Mouse (Mus musculus): ENCODE measurements around the gene Prr13. TPM values are rescaled to one million over a fixed set of nuclear protein-coding genes. Genes with fewer than 3 reads are reported as not detected.

The Prr13 gene
- 1,000 to 10,000 TPM; 1,157 to 1,321 TPM for polyA plus RNA-seq (2017; shearing (Covaris generic))

DNA sequence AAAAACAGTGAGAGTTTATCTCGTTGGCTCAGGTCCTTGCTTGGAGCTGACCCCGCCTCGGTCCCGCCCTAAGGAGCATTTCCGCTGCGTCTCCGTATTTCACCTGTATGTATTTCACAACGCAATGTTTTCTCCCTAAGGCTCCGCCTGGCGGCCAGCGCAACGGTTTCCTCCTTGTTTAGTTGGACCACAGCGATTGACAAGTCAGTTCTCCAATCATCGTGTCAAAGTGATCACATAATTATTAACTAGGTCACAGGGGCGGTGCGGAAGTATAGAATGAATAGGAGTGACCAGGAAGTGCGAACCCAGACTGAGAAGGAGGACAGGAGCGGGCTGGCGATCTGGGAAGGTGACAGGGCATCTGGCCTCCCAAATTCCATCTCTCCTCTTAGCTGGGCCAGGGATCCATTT lies at the start of gene Prr13:
Gene Prr13 (plus strand): TSS at position 125 of the 414 bp plus-strand sequence.
- ATAC-seq, result peak; percentile 93

DNA sequence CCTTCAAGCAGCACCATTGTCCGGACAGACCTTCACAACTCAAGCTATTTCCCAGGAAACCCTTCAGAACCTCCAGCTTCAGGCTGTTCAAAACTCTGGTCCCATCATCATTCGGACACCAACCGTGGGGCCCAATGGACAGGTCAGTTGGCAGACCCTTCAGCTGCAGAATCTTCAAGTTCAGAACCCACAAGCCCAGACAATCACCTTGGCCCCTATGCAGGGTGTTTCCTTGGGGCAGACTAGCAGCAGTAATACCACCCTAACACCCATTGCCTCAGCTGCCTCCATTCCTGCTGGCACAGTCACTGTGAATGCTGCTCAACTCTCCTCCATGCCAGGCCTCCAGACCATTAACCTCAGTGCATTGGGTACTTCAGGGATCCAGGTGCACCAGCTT lies 49.5 kb upstream of the Prr13 start:
- ATAC-seq, result no peak

DNA sequence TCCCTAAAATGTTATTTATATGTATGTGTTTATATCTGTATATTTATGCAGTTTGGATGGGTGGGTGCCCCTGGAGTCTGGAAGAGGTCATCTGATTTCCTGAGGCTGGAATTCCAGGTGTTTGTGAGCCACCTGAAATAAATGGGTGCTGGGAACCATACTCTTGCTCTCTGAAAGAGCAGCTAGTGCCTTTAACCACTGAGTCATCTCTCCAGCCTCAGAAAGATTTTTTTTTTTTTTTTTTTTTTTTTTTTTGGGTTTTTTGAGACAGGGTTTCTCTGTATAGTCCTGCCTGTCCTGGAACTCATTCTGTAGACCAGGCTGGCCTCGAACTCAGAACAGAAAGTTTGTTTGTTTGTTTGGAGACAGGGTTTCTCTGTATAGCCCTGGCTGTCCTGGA lies 47.8 kb upstream of the Prr13 start:
- ATAC-seq, result no peak

DNA sequence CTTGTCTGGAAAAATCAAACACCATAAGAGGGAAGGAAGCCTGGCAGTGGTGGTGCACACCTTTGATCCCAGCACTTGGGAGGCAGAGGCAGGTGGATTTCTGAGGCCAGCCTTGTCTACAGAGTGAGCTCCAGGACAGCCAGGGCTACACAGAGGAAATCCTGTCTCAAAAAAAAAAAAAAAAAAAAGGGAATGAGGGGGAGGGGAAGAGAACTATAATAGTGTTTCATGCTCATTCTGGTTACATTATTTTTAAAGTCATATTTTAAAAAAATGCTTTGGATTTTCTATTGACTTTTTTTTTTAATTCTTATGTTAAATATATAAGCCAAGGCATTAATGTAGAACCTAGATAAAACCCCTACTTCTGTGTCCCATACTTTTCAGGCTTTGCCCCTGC lies 45.1 kb upstream of the Prr13 start:
- no peak for ATAC-seq

DNA sequence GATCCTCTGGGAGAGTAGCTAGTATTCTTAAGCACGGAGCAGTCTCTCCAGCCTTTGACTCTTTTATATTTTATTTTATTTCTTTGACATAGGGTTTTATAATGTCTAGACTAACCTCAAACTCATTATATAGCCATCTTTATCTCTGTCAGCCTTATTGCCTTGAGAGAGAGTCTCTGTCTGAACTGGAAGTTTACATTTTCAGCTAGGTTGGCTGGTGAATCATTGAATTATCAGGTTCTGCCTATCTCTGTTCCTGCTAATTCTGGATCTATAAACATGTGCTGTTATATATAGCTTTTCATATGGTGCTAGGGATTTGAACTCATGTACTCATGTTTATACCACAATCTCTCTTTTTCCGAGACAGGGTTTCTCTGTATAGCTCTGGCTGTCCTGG lies 41.3 kb upstream of the Prr13 start:
- no peak for ATAC-seq

DNA sequence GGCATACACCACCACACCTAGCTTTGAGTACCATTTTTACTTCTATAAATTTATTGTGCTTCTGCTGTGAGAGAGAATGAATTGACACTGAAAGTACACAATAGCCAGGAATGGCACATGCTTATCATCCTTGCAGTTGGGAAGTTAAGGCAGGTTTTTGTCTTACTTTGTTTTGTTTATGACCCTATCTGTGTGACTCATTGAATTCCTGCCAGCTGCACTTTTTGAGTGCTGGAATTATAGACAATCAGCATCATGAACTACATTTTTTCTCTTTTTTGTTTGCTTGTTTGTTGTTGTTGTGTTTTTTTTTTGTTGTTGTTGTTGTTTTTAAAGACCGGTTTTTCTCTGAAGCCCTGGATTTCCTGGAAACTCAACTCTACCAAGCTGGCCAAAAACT lies 37.8 kb upstream of the Prr13 start:
- ATAC-seq, result no peak

DNA sequence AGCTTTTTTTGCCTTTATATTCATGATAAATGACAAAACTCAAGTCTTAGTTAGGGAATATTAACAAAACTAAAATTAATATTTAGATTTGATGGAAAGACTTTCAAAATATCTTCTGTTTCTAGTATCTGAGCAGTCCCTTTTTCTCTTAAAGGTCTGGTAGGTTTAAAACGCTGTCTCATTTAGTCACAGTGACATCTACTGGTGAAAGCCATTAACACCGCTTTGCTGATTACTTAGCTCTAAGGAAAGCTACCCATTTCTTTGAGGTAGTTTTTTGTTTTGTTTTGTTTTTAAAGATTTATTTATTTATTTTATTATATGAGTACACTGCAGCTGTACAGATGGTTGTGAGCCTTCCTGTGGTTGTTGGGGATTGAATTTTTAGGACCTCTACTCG lies 37.4 kb upstream of the Prr13 start:
- ATAC-seq, result peak; percentile 65

DNA sequence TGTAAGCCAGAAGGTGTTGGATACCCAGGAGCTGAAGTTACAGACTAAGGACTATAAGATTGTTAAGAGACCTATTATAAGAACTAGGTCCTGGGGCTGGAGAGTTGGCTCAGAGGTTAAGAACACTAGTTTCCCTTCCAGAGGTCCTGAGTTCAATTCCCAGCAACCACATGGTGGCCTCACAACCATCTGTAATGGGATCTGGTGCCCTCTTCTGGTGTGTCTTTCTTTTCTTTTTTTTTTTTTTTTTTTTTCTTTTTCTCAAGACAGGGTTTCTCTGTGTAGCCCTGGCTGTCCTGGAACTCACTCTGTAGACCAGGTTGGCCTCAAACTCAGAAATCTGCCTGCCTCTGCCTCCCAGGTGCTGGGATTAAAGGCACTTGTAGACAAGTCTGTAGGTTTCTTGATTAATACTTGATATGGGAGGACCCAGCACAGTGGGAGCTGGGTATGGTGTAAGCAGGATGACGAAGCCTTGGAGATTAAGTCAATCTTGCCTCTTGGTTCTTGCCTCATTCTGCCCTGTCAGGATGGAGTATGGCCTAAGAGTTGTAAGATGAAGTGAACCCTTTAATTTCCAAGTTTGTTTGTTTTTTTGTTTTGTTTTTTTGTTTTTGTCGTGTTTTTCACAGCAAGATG lies 35.1 kb upstream of the Prr13 start:
- ATAC-seq, result no peak

DNA sequence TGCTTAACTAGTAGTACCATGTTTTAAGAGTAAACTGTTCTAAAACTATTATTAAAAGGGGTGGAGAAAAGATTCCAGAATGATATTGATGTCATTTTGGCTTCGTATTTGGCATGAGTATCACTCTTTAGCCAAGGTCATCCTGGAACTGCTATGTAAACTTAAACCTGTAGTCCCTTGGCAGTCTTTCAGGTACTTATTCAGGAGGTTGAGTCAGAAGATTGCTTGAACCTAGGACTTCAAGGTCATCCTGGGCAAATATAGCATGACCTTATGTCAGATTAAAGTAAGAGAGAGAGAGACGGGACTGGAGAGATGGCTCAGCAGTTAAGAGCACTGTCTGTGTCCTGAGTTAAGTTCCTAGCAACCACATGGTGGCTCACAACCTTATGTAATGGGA lies 34.2 kb upstream of the Prr13 start:
- no peak for ATAC-seq

DNA sequence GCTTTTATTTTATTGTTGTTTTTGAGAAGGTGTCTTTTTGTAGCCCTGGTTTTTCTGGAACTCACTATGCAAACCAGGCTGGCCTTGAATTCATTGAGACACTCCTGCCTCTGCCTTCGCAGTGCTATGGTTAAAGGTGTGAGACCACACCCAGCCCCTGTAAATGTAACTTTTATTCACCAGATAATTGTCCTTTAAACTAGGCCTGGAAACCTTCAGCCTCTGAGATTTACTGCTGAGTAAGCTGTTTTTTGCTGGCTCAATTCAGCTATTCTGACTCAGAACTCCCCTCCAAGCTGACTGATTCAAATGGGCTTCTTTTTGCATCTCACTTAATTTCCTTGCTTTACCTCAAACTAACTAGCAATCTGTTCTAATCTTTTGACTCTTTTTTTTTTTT lies 31.9 kb upstream of the Prr13 start:
- no peak for ATAC-seq

DNA sequence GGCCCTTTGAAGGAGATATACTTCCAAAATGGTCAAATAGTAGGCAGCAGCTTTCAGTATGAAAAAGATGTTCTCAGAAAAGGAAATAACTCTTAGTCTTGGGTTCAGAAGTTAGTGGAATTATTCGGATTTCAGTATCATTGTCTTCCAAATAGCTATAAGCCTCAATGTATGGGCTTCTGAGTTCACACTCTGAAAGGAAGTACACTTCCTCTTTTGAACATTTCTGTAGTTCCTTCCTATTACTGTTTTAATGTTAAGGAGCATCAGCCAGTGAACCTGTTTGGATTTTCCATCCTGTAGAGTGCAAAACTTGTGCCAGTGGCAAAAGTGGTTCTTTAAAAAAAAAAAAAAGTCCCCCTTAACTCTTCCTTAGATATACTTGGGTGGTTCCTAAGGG lies 26.8 kb upstream of the Prr13 start:
- no peak for ATAC-seq

DNA sequence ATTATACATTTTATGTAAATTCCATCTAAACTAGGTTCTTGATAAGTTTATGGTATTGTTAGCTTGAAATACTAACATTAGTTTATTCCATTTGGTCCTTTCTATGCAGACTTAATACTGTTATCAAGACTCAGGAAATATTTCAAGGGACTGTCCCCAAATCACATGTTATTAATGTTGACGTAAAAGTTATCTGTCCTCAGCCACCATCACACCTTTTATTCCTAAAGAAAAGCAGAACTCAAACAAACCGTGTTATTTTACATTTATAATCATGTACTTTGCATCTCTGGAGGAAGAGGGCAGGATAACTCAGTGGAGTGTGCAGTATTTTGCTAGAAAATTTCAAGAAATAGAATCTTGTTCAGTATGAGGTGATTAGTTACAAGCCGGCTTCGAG lies 25.7 kb upstream of the Prr13 start:
- no peak for ATAC-seq

DNA sequence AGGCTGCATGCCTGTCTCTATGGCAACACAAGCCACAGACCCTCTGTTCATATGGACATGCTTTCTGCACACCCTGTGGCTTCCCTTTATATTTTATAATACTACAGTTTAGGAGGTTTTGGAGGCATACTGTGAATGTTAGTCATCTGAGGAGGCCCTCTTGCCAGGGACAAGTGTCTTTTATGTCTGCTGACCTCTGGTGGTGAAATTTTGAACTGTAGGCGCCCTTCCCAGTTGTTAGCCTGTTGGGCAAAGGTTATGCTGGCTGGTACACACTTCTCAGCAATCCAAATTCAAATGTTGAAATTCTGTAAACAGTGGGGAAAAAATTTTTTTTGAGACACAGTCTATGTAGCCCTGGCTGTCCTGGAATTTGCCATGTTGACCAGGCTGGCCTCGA lies 16.3 kb upstream of the Prr13 start:
- ATAC-seq, result no peak

DNA sequence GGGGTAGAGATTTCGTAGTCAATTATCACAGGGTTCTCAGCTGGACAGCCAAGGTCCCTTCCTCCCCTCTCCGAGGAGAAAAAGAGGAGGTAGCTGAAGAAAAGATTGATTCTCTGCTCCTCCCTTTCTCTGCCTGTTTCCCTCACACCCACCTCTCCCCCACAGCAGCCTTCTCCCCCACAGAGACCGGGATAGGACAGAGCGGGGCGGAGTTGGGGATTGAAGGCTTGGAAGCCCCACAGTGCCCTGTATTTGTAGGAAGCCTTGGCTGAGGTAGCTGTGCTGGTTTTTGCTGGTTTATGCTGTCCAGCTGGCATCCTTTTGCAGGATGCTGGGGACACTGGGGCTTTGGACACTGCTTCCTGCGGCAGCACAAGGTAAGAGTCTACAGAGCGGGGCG lies 13.7 kb upstream of the Prr13 start, which contains the start of gene Amhr2:
Gene Amhr2 (plus strand): TSS at position 222 of the 400 bp plus-strand sequence.
- ATAC-seq, result no peak

DNA sequence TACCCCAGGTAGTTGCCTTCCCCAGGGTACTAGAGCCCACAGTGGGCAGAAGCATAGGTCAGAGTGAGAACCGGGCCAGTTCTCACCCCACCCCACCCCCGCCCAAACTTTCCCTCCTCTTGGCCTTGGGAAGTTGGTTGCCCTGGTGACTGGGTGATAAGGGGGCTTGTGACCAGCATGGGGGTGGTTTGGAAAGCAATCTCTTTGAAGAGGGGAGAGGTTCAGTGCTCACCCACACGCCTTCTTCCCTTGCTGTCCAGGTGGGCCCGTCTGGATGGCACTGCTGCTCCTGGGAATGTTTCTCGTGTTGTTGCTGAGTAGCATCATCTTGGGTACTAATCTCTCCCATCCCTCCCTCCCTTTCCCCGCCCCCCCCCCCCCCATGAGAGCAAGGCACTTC lies 12.4 kb upstream of the Prr13 start:
- no peak for ATAC-seq

DNA sequence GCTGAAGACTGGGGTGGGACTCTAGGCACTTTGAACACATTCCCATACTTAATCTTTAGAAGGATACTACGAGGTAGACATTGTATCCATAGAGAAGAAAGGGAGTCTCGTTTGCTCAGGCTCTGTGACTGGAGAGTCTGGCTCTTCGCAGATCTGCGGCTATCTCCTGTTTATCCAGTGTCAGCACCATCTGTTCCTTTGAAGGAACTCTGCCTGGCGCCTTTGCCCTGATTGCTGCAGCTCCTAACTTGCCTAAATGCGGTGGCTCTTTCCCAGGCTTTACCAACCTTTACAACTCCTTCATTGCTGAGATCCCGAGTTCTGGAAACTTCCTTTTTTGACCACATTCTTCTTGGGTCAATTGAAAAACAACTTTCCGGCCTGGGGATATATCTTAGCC lies 9.5 kb upstream of the Prr13 start:
- ATAC-seq, result no peak

DNA sequence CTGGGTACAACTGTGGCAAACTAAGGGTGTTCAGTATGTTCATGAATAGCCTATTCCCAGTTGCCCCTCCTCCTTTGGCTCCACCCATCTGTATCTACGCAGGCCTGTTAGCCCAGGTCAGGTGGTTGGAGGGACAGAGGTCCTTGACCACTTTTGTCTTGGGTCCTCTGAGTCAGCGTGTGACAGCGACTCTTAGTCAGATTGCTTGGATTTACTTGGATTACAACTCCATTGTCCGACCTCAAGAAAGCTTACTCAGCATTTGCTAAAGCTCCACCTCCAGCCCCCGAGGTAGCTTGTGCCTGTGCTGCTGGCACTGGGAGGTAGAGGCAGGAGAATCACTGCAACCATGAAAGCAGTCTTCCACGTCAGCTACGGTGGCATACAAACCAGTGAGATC lies 7.9 kb upstream of the Prr13 start:
- ATAC-seq, result no peak

DNA sequence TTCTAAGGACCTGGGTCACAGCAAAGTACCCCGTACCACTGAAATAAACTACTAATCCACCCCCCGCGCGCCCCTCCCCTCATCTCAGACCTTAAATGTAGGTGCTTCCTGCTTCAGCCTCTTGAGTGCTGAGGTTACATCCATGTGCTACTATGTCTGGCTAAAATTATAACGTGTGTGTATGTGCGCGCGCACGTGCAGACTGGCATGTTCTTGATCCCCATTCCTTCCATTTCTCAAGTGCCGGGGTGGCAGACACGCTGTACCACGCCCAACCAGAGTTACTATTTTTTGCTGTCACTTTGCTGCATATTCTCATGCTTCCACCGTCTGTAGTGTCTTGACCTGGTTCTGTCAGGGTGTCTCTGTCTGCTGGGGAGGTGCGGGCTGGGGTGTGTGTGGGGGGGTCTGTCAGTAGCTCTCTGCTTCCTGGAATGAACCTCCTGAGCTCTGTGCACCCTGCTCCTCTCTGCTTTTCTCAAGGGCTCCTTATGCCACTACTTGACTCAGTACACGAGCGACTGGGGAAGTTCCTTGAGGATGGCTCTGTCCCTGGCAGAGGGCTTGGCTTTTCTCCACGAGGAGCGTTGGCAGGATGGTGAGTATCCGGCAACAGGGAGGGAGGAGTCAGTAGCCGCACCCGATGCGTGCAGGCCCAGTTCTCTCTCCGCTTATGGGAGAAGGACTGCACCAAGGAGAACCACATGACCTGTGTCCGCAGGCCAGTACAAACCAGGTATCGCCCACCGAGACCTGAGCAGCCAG lies 7.0 kb upstream of the Prr13 start:
- no peak for ATAC-seq

DNA sequence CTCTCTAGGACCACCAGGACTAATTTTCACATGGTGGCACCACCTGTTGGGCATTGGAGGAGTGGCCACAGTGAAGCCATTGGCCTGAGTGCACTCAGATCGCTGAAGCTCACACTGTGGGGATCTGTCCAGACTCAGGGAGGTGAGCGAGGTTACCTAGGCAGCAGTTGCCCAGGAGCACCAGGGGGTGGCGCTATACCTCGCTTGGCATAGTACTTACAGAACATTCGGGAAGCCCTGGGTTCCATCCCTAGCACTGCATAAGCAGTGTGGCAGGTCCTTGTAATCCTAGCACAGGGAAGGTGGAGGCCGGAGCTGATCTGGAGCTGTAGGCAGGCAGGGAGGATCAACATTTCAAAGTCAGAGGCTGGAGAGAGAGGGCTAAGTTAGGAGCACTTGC lies 2.8 kb upstream of the Prr13 start:
- no peak for ATAC-seq

DNA sequence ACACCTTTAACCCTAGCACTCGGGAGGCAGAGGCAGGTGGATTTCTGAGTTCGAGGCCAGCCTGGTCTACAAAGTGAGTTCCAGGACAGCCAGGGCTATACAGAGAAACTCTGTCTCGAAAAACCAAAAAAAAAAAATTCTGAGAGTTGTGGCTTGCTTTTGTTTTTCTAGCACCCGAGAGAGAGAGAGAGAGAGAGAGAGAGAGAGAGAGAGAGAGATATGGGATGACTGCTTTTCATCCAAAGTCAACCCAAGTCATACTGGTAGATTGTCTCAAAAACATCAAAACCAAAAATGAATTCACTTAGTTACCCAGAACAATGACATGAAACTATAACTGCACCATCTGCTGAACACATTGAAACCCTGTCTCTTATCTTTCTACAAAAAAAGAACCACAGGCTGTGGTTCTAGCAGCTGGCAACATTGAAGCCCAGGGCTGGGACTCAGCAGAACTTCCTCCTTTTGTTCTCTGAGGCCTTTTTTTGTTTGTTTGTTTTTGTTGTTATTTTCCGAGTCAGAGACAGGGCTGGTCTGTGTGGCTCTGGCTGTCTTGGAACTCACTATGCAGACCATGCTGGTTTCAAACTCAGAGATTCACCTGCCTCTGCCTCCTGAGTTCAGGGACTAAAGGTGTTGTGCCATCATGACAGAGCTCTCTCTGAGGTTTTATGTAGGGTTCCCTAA lies 635 bp upstream of the Prr13 start:
- ATAC-seq, result peak; percentile 28

DNA sequence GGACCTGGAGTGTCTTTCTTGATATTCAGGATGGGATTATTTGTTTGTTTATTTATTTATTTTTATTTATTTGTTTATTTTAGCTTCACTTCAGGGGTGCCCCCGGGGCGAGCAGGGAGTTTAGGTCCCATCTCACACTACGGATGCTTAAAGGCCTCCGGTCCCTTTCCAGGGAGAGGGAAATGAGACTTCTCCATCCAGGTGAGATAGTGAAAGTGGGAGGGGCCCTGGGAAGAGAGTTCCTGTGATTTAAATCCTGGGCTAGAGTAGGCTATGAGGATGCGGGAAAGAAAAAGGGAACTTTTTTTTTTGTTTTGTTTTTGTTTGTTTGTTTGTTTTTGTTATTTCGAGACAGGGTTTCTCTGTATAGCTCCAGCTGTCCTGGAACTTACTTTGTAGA lies 553 bp downstream of the Prr13 start:
- ATAC-seq, result no peak

DNA sequence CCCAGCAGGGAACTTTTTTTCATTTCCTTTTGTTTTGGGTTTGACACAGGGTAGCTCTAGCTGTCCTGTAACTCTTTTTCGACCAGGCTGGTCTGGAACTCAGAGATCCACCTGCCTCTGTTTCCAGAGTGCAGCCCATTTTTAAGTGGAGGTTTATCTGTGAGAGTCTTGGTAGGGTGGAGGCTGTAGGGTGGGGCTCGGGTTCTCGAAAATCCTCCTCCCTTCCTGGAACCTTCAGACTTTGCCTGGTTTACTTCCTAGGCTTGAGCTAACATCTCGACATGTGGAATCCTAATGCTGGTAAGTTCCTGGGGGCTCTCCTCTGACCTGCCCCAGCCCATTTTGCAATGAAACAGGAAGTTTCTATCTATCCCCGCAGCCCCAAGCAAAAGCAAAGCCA lies 1.0 kb downstream of the Prr13 start:
- ATAC-seq, result no peak

DNA sequence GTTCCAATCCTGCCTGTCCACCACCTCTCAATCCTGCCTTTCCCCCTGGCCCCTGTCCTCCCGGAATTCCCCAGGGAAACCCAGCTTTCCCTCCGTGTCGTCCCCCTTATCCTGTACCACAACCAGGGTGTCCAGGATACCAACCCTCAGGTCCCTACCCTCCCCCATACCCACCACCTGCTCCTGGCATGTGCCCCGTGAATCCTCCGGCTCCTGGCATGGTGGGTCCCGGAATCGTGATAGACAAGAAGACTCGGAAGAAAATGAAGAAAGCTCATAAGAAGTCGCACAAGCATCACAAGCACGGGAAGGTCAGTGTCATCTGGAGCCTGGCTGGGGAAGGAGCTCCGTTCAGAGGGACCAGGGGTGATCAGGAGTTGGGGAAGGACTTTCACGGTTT lies 1.6 kb downstream of the Prr13 start:
- ATAC-seq, result no peak

DNA sequence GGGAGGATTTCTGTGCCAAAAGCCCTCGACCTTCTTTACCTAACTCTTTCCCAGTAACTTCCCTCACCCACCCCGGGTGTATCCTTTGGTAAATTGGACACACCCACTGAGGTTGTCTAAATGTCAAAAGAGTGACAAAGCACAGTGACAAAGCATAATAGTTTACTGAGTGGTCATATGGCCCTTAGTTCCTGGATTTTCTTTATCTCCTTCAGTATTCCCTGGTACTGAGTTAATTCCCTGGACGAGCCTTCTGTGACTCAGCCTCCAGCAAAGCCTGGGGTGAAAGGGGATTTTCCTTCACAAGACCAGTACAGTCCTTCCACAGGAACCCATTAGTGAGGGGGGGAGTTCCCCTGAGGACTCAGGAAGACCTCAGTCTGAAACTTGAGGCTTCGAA lies 2.1 kb downstream of the Prr13 start:
- no peak for ATAC-seq

Measured in activated CD4-positive, CD25-positive, alpha-beta regulatory T cell, adult 4 months (primary cell).